Mouse (Mus musculus) heart, adult 8-10 months (tissue): ENCODE measurements at regions not wholly inside any gene's neighbourhood (a gene's known extent, or its start where the extent isn't known, plus 50 kb on each side); places are given as distances from the start of the nearest gene placed in this dataset. TPM values are rescaled to one million over a fixed set of nuclear protein-coding genes. Genes with fewer than 3 reads are reported as not detected.

ENCODE experiments used
- microRNA-seq: library from miRNA; unstranded; fragments of <30 nt; microRNA quantifications from one replicate; pipeline ENCODE4 v1.2.0, GENCODE M21; 2022

Small RNA genes in the stretch of these regions (microRNA-seq; reads per million reads assigned to microRNA genes)
- not detected for gene Gm27392
